Mouse (Mus musculus) inflammation-experienced regulatory T-cells, adult 6 months (primary cell): ENCODE measurements around the gene 2410004B18Rik. TPM values are rescaled to one million over a fixed set of nuclear protein-coding genes. Genes with fewer than 3 reads are reported as not detected.
A peak's percentile ranks its signal among the peaks of the same experiment; 100 is the strongest.
"Not testable (repeated sequence)": the region's sequence is repeated elsewhere in the genome, so short reads cannot be mapped to it uniquely, and the experiment has no call there.

Experiments
- ATAC-seq: one replicate; pipeline ENCODE4 v1.8.0; 2017
- polyA plus RNA-seq, 3 experiments: library from polyadenylated mRNA; unstranded; fragments of 100-300 nt; shearing (Covaris generic); gene quantifications; one replicate each; pipeline ENCODE4 v1.2.1; 2017

2410004B18Rik gene
- polyA plus RNA-seq, 3 experiments from 2014 or later, result 13.8 to 21.9 (median 20.6) TPM

DNA sequence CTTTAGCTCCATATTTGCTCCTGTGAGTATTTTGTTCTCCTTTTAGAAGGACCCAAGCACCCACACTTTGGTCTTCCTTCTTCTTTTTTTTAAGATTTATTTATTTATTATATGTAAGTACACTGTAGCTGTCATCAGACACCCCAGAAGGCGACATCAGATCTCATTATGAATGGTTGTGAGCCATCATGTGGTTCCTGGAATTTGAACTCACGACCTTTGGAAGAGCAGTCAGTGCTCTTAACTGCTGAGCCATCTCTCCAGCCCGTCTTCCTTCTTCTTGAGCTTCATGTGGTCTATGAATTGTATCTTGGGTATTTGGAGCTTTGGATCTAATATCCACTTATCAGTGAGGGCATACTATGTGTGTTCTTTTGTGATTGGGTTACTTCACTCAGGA, 27.8 kb downstream of the 2410004B18Rik start:
- not testable (repeated sequence) for ATAC-seq

DNA sequence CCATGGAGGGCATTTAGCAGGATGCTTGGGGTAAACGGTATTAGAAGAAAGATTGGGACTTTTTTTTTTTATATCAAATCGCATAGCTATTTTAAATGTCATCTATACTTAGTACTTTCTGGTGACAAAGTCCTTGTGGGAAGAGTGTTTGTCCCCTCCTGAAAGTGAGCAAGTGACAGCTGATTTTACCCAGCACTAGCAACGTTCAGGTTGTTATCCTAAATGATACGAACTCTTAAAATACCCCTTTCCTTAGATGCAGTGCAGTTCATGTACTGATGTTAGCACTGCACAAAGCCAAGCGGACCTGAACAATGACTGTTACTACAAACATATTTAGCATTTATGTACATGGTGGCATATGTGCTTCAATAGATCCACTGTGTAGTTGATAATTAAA, 29.0 kb downstream of the 2410004B18Rik start:
- no peak for ATAC-seq

DNA sequence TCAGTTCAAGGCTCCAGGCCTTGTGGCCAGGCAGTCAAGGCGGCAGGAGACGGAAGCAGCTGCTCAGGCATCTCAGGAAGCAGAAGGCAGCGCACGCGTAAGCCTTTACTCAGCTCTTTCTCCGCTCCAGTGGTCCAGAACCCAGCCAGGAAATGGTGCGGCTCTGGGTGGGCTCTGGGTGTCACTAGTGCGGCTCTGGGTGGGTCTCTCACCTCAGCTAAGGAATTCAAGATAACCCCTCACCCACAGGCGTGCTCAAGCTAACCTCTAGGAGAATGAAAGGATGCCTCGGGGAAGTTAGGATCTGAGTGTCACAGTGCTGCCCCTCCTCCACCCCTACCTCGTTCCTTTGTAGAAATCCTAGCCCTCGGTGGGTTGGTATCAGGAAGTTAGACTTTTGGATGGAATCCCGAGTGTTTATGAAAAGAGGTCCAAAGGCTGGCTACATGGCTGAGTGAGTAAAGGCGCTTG, 31.3 kb downstream of the 2410004B18Rik start:
- no peak for ATAC-seq

DNA sequence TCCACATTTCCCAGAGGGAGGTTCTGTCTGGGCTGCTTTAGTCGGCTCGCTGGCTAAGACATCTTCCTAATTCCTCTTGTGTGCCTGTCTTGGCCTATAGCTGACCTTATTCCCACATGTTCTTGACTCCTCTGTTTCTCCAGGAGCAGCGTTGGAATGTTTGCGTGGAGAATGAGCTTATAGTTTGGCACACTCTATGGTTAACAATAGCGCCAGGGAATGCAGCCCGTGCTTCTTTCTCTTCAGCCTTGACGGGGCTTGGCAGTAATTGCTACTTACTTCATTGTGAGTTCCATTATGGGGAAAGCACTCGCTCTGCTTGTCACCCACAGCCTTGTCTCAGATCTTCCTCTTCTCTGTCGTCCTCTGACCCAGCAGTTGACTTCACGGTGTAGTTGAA, 33.7 kb downstream of the 2410004B18Rik start:
- no peak for ATAC-seq

DNA sequence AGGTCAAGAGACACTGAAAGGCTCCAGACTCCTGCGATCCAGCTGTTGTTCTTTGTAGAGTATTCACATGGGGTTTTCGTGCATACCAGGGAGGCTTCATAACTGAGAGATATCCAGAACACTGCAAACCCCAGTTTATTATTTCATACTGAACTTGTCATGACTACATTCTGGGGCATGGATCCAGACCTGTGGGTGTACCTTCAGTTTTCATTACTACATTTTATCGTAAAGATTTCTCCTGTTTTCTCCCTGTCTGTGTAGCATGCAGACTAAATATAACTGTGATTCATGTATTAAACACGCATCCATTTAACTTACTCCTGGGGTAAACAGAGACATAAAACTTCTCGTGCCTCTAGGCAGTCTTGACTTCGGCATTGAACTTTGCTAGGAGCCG, 37.2 kb downstream of the 2410004B18Rik start:
- ATAC-seq, result no peak

DNA sequence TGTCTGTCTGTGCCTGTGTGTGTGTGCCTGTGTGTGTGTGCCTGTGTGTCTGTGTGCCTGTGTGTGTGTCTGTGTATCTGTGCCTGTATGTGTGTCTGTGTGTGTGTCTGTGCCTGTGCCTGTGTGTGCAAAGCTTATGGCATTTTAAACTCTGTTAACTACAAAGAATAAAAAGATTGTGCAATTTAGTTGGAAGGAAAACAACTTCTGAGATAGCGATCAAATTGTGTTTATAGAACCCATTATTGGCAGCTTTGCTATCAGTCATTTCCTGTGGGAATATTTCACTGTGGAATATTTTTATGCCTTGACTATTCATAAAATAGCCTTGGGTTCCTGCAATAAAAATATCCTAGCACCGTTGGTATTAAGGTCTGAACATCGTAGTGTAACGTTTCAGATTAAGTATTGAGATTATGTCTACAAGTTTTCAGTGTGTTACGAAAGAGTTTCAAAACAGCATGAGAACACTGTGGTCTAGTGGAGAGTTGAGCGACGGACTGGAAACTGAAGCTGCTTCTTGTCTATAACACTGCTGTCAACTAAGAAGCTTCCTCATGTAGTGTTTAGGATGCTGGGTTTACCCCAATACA, 47.6 kb downstream of the 2410004B18Rik start:
- ATAC-seq, result no peak

DNA sequence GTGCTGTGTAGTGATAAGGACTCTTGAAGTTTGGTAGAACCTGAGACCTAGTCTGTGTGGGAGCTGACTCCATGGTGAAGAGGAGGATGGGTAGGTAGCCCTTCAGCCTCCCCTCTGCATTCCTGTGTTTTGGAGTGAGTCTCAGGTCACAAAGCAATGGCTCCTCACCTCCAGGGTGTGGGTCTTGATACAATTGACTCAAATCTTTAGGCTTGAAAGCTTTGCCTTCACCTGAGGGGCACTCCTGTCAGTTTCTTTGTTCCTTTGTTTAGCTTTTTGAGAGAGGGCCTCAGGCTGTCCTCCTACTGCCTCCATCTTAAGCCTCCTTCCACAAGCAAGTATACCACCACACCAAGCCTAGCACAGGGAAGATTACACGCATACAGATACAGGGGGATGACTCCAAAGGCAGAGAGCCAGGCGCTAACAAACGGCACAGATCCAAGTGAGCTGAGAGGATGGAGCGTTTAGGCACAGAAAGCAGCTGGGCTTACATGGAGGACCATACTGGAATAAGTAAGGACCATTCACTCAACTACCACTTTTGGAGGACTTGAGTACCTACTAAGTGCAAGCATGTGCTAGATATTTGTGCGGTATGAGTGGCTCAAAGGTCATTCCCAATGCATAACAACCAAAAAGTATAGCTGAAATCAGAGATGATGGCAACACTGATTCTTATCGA, 48.6 kb downstream of the 2410004B18Rik start:
- ATAC-seq, result no peak

DNA sequence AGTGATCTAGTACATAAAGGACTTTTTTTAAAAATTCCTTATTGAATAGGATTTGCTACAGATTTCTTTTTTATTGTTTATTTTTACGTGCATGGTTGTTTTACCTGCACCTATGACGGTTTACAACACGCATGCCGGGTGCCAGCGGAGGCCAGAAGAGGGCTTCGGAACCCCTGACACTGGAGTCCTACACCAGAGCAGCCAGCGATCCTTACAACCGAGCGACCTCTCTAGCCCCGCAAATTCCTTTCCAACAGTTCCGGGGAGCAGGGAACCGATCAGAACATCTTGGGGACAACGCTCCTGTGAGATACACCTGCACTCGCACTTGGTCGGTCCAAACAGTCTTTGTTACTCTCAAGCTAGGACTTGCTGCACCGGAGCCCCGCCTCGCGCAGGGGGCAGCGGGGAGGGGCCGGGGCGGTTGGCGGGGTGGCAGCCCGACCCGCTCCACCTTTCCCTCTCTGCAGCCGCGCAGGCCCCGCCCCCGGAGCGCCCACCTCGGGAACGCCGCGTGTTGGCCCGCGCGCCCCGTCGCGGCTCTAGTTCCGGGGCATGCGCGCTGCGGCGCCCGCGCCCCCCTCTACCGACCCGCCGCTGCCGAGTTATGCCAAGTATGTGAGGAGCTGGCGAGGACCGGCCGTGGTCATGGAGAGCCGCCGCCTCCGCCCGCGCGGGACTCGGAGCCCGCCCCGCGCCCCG, 49.6 kb downstream of the 2410004B18Rik start, which contains the start of gene Syde2:
Gene Syde2 (plus strand): TSS at position 603 of the 702 bp plus-strand sequence.
- no peak for ATAC-seq

DNA sequence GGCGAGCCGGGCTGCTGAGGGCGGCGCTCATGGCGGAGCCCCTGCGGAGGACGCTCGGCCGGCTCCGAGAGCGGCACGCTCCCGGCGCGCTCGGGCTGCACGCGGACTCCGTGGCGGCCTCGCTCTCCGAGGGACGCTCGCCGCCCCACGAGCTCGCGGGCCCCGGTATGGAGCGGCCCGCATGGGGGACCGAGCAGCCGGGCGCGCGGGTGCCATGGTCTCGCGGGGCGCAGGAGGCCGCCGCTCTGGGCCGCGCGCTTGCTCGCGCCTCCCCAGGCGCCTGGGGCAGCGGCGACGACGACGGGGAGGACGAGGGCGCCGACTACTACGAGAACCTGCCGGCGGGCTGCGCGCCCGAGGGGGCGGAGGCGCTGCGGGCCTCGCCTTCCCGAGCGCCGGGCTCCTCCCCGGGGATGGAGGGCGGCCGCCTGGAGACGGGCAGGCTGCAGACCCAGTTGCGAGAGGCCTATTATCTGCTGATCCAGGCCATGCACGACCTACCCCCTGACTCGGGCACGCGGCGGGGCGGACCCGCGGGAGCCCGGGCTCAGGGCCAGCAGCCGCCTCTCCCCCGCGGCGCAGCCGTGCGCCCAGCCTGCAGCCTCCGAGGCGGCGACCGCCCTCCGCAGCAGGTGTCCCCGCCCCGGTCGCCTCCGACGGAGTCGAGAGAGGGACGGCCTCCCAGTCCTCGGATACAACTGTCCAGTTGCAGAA, 50.3 kb downstream of the 2410004B18Rik start:
- peak; percentile 46 for ATAC-seq

DNA sequence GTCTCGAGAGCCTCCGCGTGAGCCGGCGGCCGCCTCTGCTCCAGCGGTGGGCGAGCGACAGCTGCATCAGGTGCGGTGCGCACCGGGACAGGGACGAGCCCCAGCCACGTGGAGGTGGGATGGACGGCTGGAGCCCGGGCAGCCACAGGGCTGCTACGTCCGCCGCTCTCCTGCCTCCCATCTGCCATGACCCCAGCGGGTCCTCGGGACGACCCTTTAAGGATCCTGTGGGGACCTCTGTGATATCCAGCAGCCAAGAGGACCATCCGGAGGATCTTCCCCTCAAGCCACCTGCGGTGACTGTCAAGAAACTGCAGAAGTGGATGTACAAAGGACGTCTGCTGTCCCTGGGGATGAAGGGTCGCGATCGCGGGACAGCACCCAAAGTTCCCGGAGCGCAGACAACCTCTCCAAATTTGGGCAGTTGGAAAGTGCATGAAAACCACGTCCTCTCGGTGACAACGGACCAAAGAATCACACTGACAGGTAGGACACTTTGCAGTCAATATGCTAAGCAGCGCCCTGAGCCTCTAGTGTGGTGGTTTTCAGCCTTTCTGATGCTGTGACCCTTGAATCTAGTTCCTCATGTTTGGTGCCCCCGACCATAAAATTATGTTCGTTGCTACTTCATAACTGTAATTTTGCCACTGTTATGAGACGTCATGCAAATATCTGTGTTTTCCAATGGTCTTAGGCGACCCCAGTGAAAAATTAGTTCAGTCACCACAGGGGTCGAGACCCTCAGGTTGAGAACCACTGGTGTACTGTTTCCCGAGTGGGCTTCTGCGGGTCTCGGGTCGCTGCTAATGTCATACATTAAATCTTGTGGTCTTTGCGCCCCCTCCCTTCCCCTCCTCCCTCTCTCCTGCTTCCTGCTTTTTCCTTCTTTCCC, 51.1 kb downstream of the 2410004B18Rik start:
- ATAC-seq, result no peak

DNA sequence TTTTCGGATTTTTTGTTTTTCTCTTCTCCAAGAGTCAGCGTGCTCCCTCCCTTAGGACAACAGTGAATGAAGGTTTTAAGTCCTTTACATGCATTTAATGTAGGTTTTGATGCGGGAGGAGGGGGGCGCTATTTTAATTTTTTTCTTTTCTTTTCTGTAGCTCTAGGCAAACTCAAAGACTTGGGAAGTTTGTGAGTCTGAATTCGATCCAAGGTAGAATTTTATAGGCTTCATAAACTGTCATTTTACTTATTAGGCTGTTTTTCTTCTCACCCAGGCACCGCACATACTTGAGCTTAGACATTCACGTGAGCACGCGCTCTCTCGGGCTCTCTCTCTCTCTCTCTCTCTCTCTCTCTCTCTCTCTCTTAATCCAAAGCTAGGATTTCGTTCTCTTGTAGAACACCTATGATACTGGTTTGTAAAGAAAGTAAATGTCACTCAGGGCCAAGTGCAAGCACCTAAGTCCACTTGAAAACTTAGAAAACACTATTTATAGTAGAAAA, 51.8 kb downstream of the 2410004B18Rik start:
- ATAC-seq, result no peak

DNA sequence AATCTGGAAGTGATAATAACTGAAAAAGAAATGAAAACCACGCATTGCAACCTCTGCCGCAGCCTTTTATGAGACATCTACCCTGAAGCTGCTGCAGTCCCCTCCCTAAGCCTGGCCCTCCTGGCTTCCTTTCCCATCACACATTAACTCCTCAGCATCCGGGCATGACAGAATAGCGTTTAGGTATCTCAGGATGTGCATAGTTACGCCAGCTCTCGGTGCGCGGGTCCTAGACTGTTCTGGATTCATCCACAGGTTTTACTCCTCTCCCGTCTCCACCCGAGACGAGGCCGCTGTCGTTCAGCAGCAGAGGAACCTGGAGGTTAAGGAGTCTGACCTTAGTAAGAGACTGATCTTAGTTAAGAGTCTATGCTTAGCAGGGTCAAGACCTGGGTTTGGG, 53.3 kb downstream of the 2410004B18Rik start:
- ATAC-seq, result no peak

DNA sequence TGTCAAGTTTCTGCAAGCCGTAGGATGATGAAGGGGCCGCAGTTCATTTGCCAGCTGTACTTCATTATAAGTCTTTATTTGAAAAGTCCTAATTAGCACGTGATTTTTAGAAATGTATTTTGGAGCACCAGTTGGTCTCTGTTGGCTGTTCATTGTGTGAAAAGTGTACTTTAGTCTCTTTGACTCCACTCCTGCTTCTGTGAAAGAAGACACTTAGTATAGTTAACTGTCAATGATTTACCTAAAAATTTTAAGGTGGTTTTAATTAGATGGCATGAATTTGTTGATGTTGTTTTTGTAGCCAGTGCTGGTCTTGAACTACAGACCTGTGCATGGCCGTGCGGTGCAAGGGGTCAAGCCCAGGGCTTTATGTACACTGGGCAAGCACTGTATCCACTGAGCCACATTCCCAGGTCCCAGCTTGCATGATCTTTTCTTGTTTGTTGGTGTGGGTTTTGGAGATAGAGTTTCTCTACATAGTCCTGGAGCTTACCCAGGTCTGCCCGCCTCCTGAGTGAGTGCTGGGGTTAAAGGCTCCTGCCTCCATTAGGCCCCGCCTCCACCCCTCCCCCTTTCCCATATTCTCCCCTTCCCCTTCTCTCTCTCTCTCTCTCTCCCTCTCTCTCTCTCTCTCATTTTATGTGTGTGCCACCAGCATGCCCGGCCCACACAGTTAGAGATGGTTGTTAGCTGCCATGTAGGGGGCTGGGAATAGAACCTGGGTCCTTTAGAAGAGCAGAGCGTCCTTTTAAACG, 54.3 kb downstream of the 2410004B18Rik start:
- ATAC-seq, result no peak

DNA sequence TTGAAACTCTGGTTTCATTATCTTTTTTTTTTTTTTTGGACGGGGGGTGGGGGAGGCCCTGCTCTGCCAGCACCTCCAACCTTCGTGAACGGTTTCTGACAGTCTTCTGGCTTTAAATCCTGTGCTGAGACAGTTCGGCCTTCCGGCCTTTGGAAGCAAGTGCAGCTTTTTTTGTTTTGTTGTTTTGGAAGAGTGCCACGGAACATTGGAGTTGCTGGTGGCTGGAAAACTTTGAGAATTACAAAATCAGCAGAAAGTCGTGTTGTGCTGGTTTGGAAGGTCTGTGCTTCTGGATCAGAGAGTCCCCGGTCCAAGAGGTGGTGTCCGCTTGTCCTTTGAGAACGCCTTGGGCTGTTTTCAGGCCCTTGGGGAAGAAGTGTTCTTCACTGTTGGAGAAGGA, 55.0 kb downstream of the 2410004B18Rik start:
- ATAC-seq, result no peak

DNA sequence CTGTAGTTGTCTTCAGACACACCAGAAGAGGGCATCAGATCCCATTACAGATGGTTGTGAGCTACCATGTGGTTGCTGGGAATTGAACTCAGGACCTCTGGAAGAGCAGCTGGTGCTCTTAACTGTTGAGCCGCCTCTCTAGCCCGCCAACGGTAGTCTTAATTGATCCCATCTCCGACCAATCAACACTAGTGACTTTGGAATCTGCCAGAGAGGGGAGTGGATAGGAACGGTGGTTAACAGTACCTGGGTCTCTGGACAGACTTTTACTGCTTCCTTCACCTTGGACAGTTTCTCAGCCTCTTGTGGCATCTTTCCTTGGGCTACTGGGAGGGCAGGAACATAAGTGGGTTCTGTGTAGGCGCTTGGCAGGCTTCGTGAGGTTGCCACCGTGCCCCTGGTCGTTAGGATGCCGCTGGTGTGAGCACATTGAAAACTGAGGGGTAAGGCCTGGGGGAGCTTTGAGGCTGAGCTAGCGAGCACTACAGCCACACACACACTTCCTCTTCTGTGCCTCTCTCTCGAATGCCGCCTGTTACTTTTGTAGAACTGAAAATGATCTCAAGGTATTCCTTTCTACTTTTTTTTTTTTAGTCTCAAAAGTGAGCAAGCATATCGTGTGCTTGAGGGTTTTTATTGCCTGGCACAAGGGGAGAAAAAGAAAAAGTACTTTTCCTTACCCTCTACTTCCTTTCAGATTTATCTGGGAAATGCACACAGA, 55.8 kb downstream of the 2410004B18Rik start:
- no peak for ATAC-seq

Other genes starting within 250 kb of the 2410004B18Rik start
- gene Ddah1, start 179.3 kb upstream of the 2410004B18Rik start, polyA plus RNA-seq, result under 1 TPM in 1 of 3 experiments, not detected in 2; 0.15 TPM
- gene Bcl10, start 15.2 kb upstream of the 2410004B18Rik start, polyA plus RNA-seq, result 10 to 100 TPM; 52.3 to 61.9 (median 55.5) TPM
- gene Syde2, start 49.9 kb downstream of the 2410004B18Rik start, polyA plus RNA-seq, result under 1 TPM in 1 of 3 experiments, not detected in 2; 0.13 TPM
- gene Wdr63, start 170.1 kb downstream of the 2410004B18Rik start, polyA plus RNA-seq, result under 1 TPM in 1 of 3 experiments, not detected in 2; 0.44 TPM
- 1 to 10 TPM; 2.2 to 6.8 (median 4.7) TPM for gene Mcoln3, start 179.4 kb downstream of the 2410004B18Rik start, polyA plus RNA-seq
- 1 to 10 TPM; 3.9 to 8.4 (median 7.9) TPM for gene Mcoln2, start 211.8 kb downstream of the 2410004B18Rik start, polyA plus RNA-seq